Mouse (Mus musculus): ENCODE measurements around the gene Ppt1. TPM values are rescaled to one million over a fixed set of nuclear protein-coding genes. Genes with fewer than 3 reads are reported as not detected.

The Ppt1 gene
- 94.3 TPM for polyA plus RNA-seq (2017; shearing (Covaris generic))

DNA sequence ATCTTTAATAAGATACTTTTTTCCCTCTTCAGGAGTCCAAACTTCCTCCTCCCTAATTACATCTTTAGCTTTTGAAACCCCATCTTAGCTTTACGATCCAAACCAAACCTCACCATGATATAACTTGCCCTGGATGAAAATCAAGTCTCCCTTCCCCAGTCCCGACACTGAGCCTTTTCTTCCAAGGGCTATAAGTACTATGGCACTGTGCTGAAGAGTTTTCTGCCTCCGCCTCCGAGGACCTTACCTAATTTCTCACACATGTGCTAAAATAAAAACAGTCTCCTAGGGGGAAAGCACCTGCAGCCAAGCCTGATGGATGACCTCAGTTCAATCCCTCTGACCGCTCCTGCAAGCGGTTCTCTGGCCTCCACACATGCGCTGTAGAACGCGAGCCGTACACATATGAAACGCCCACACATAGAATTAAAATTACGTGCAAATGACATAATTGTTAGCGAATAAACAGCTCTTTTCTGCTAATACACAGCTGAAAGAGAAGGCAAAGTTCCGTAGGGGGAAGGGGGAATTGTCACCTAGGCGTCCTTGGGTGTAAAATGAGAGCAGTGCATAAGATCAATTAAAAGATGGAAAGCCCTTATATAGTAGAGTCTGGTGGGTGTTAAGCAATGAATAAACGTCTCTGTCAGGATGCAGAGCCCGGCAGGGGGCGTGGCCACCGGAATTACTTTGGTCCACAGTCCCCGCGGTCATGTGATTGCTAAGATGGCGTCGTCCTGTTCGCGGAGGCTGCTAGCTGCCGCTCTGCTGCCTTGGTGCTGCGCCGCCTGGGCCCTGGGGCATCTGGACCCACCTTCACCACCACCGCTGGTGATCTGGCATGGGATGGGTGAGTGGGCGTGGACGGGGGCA, at the start of gene Ppt1:
Ppt1 (plus strand) TSS at position 713 of the 873 bp plus-strand sequence.

DNA sequence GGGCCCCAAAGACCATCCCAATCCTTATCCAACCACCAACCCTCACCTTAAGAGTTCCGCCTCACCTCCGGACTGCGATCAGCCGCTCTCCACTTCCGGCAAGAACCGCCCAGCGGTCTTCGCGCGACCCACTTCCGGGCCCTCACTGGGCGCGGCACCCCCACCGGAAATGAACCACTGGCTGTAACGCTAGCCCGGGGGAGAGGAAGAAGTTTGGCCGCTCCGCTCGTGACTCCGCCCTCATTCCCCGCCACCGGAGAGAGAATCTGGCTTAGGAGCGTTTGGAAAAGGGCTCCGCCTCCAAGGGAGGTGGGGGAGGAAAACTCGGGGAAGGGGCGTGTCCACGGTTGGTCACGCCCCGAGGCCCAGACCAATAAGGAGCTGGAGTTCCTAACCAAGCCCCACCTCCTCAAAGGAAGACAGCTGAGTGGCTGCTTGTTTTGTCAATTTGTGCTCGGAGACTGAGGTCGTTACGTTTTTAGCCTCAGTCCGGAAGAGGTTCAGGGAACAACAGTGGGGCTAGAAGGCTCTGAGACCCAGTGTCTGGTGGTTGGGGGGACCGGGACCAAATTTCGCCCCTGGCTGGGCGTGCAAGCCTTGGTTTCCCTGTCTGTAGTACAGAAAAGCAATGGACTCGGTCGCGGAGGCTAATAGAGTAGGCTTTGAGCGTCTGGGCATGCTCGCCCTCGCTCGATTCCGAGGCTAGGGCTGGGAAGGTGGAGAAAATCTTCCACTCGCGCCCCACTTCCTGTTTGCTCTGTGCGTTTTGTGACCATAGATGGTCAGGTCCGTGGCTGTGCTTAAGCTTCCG, 49.9 kb downstream of the Ppt1 start, which contains the start of gene Cap1:
Cap1 (minus strand) TSS at position 289 of the 811 bp plus-strand sequence.

Other genes starting within 250 kb of the Ppt1 start
- not detected for gene 9530002B09Rik, start 147.0 kb upstream of the Ppt1 start, polyA plus RNA-seq (2017; shearing (Covaris generic))
- gene Cap1, start 49.8 kb downstream of the Ppt1 start, polyA plus RNA-seq (2017; shearing (Covaris generic)), result 132 TPM
- 3.9 TPM for gene Mfsd2a, start 124.9 kb downstream of the Ppt1 start, polyA plus RNA-seq (2017; shearing (Covaris generic))
- 0.05 TPM for gene Mycl, start 159.4 kb downstream of the Ppt1 start, polyA plus RNA-seq (2017; shearing (Covaris generic))
- 22.5 TPM for gene Trit1, start 180.4 kb downstream of the Ppt1 start, polyA plus RNA-seq (2017; shearing (Covaris generic))

Data from CD4-positive, CD25-positive, alpha-beta regulatory T cell (primary cell).